Mouse (Mus musculus) erythroblast, embryonic 14.5 days (primary cell): ENCODE results near the gene Tsfm.

Source experiments
- GATA1 ChIP-seq: IDR thresholded peaks from 2 replicates; pipeline ENCODE4 v1.6.1; 2012; ENCODE audit warnings: low read length, inconsistent platforms, mixed read lengths
- TAL1 ChIP-seq: IDR thresholded peaks from 3 replicates; pipeline ENCODE4 v1.6.1; 2012; ENCODE audit warnings: low read length, inconsistent platforms, mixed read lengths

- TF ChIP-seq GATA1: no peak
- no peak for TF ChIP-seq TAL1
Observed at GRCm38 (mm10) chr10:127071203-127071602, 40.6 kb upstream of the Tsfm start.
